Mouse (Mus musculus) CH12.LX (cell line): ENCODE data around the gene Loxl3. TPM values are rescaled to one million over a fixed set of nuclear protein-coding genes. Genes with fewer than 3 reads are reported as not detected.

Experiments used
- DNase-seq: peaks from one replicate; pipeline ENCODE4 v3.0.0-alpha.2; 2013; ENCODE audit errors: extremely low read depth
- H3K27ac ChIP-seq: 2 replicates; pipeline ENCODE4 v1.5.1; 2012; ENCODE audit warnings: low read depth, mild to moderate bottlenecking, control low read depth, moderate library complexity; ENCODE audit not compliant: insufficient read depth
- H3K27me3 ChIP-seq: replicated peaks from 2 replicates; pipeline ENCODE3; 2012; ENCODE audit warnings: inconsistent platforms
- H3K36me3 ChIP-seq, 2 experiments: replicated peaks in 1 of 2; 2 replicates each; pipeline versions ENCODE3 to v1.6.1; 2012; ENCODE audit warnings: inconsistent platforms in 1 of 2, low read length in 1 of 2, mild to moderate bottlenecking in 1 of 2, mixed read lengths in 1 of 2, moderate library complexity in 1 of 2; ENCODE audit not compliant: control insufficient read depth in 1 of 2, insufficient read depth in 1 of 2
- H3K4me1 ChIP-seq, 2 experiments: 2 replicates each; pipeline ENCODE4 v1.6.1; 2012; ENCODE audit warnings: inconsistent platforms in 1 of 2, moderate library complexity in 1 of 2; ENCODE audit not compliant: insufficient read depth in 2 of 2, control insufficient read depth in 1 of 2
- H3K4me2 ChIP-seq: 2 replicates; pipeline ENCODE4 v1.6.1; 2012; ENCODE audit warnings: low read depth, mild to moderate bottlenecking, control low read depth; ENCODE audit not compliant: poor library complexity, insufficient read depth, severe bottlenecking
- H3K4me3 ChIP-seq, 3 experiments: fragments of 150-350 bp in 1 of 3; sonication (generic) in 1 of 3; replicated peaks in 1 of 3; 2 replicates each; pipeline versions ENCODE3 to v1.5.1; 2011 to 2012; ENCODE audit warnings: low read depth in 2 of 3, low read length in 2 of 3, mild to moderate bottlenecking in 2 of 3, moderate library complexity in 2 of 3, control low read depth in 1 of 3, improper control_type of control experiment in 1 of 3, inconsistent platforms in 1 of 3, mixed read lengths in 1 of 3; ENCODE audit not compliant: poor library complexity in 1 of 3
- H3K79me2 ChIP-seq: replicated peaks from 2 replicates; pipeline ENCODE4 v1.6.1; 2012; ENCODE audit warnings: mild to moderate bottlenecking, moderate library complexity; ENCODE audit not compliant: control insufficient read depth, poor library complexity, insufficient read depth, severe bottlenecking; ENCODE audit errors: extremely low read depth
- H3K9ac ChIP-seq: 2 replicates; pipeline ENCODE4 v1.6.1; 2012; ENCODE audit warnings: low read depth, mild to moderate bottlenecking, control low read depth, moderate library complexity; ENCODE audit not compliant: insufficient read depth
- H3K9me3 ChIP-seq: replicated peaks from 2 replicates; pipeline ENCODE3; 2012; ENCODE audit warnings: low read length, inconsistent platforms, mixed read lengths
- CHD2 ChIP-seq: IDR thresholded peaks from 2 replicates; pipeline ENCODE4 v1.6.1; 2011; ENCODE audit warnings: low read length, improper control_type of control experiment
- E2F4 ChIP-seq: IDR thresholded peaks from 2 replicates; pipeline ENCODE4 v1.6.1; 2011; ENCODE audit warnings: low read depth, low read length, improper control_type of control experiment; ENCODE audit not compliant: insufficient replicate concordance
- ETS1 ChIP-seq: conservative IDR thresholded peaks from 2 replicates; pipeline ENCODE4 v1.6.1; 2012; ENCODE audit warnings: low read depth, mild to moderate bottlenecking, inconsistent platforms, low read length, improper control_type of control experiment, moderate library complexity
- HCFC1 ChIP-seq: IDR thresholded peaks from 2 replicates; pipeline ENCODE4 v1.6.1; 2012; ENCODE audit warnings: low read depth, mild to moderate bottlenecking, inconsistent platforms, low read length, improper control_type of control experiment
- JUN ChIP-seq: IDR thresholded peaks from 2 replicates; pipeline ENCODE4 v1.6.1; 2011; ENCODE audit warnings: low read depth, mild to moderate bottlenecking, low read length, improper control_type of control experiment, moderate library complexity; ENCODE audit not compliant: insufficient read depth
- MAX ChIP-seq: IDR thresholded peaks from 2 replicates; pipeline ENCODE4 v1.6.1; 2011; ENCODE audit warnings: low read length, improper control_type of control experiment
- MYC ChIP-seq: IDR thresholded peaks from 2 replicates; pipeline ENCODE4 v1.6.1; 2011; ENCODE audit warnings: low read depth, mild to moderate bottlenecking, improper control_type of control experiment, low read length
- PAX5 ChIP-seq: IDR thresholded peaks from 2 replicates; pipeline ENCODE4 v1.6.1; 2012; ENCODE audit warnings: low read length, inconsistent platforms, mixed read lengths
- POLR2A ChIP-seq: IDR thresholded peaks from 2 replicates; pipeline ENCODE4 v1.6.1; 2011; ENCODE audit warnings: low read depth, mild to moderate bottlenecking, improper control_type of control experiment, low read length
- POLR2AphosphoS2 ChIP-seq: IDR thresholded peaks from 2 replicates; pipeline ENCODE4 v1.6.1; 2011; ENCODE audit warnings: low read depth, low read length, improper control_type of control experiment
- RAD21 ChIP-seq: IDR thresholded peaks from 2 replicates; pipeline ENCODE4 v1.6.1; 2011; ENCODE audit warnings: low read depth, mild to moderate bottlenecking, low read length, improper control_type of control experiment, moderate library complexity
- RCOR1 ChIP-seq: conservative IDR thresholded peaks from 2 replicates; pipeline ENCODE4 v1.6.1; 2012; ENCODE audit warnings: low read depth, mild to moderate bottlenecking, inconsistent platforms, low read length, improper control_type of control experiment
- SIN3A ChIP-seq: IDR thresholded peaks from 2 replicates; pipeline ENCODE4 v1.6.1; 2012; ENCODE audit warnings: low read length, improper control_type of control experiment, inconsistent platforms
- TBP ChIP-seq: conservative IDR thresholded peaks from 2 replicates; pipeline ENCODE4 v1.6.1; 2011; ENCODE audit warnings: low read depth, low read length, improper control_type of control experiment
- TCF12 ChIP-seq: IDR thresholded peaks from 2 replicates; pipeline ENCODE4 v1.6.1; 2014; ENCODE audit warnings: low read depth, mild to moderate bottlenecking, inconsistent platforms, low read length, improper control_type of control experiment
- UBTF ChIP-seq: IDR thresholded peaks from 2 replicates; pipeline ENCODE4 v1.6.1; 2012; ENCODE audit warnings: low read depth, mild to moderate bottlenecking, inconsistent platforms, low read length, improper control_type of control experiment, moderate library complexity
- USF1 ChIP-seq: IDR thresholded peaks from 2 replicates; pipeline ENCODE4 v1.6.1; 2014; ENCODE audit warnings: low read depth, mild to moderate bottlenecking, inconsistent platforms, low read length, improper control_type of control experiment
- ZC3H11A ChIP-seq: IDR thresholded peaks from 2 replicates; pipeline ENCODE4 v1.6.1; 2012; ENCODE audit warnings: low read depth, mild to moderate bottlenecking, inconsistent platforms, low read length, improper control_type of control experiment
- ZKSCAN1 ChIP-seq: IDR thresholded peaks from 2 replicates; pipeline ENCODE4 v1.6.1; 2012; ENCODE audit warnings: low read depth, inconsistent platforms, low read length, improper control_type of control experiment, borderline replicate concordance
- ZMIZ1 ChIP-seq: IDR thresholded peaks from 2 replicates; pipeline ENCODE4 v1.6.1; 2012; ENCODE audit warnings: low read depth, mild to moderate bottlenecking, inconsistent platforms, low read length, improper control_type of control experiment
- ZNF384 ChIP-seq: IDR thresholded peaks from 2 replicates; pipeline ENCODE4 v1.6.1; 2012; ENCODE audit warnings: low read depth, low read length, improper control_type of control experiment, inconsistent platforms
- dilution Hi-C: fragments of 300-500 bp; cut with MboI; formaldehyde crosslinking; loops from 2 replicates; pipeline ENCODE4 v1.14.3; 2020; ENCODE audit warnings: low sequenced_read_pairs; ENCODE audit not compliant: extremely low pct_unique_long_range_greater_than_20kb, extremely low pct_ligation_motif_present
- in situ Hi-C: fragments of 300-500 bp; cut with MboI; formaldehyde crosslinking; loops from 3 replicates; pipeline ENCODE4 v1.14.3; 2019; ENCODE audit warnings: low sequenced_read_pairs, low pct_ligation_motif_present, low pct_unique_long_range_greater_than_20kb, mixed read lengths
- polyA plus RNA-seq: library from polyadenylated mRNA; unstranded; fragments of >175 nt; gene quantifications from 2 replicates; pipeline ENCODE4 v1.2.1, GENCODE M21; 2012; ENCODE audit warnings: low read depth; ENCODE audit not compliant: insufficient read length
- total RNA-seq, 2 experiments: library from RNA; depleted of rRNA; stranded (reverse); fragments of 300-350 nt in 1 of 2; fragments of >200 nt in 1 of 2; gene quantifications; 2 replicates each; pipeline ENCODE4 v1.2.3; 2012 to 2014

The Loxl3 gene
- total and polyA plus RNA-seq, 3 experiments = 0.05 to 0.93 (median 0.74) TPM

GRCm38 (mm10) chr6:83070311-83071219 lies 36.6 kb downstream of the Loxl3 start:
- in situ Hi-C loops = no loop called here
- peaks cover 0 to 18% of the 10 kb centered on the region in 2 experiments for H3K36me3 ChIP-seq
- no peak overlapping the region for H3K4me2 ChIP-seq
- peaks cover 33% of the 10 kb centered on the region for H3K9me3 ChIP-seq
- H3K9ac ChIP-seq = no peak overlapping the region
- H3K4me3 ChIP-seq = no peak overlapping the region
- TF ChIP-seq RCOR1 = no peak
- TF ChIP-seq POLR2A = no peak
- no peak for TF ChIP-seq UBTF
- TF ChIP-seq MYC = no peak
- TF ChIP-seq HCFC1 = no peak
- no peak for TF ChIP-seq POLR2AphosphoS2
- no peak for TF ChIP-seq CHD2
- no peak for TF ChIP-seq PAX5
- TF ChIP-seq ETS1 = no peak
- no peak for TF ChIP-seq TCF12
- no peak for TF ChIP-seq ZMIZ1
- no peak for TF ChIP-seq ZKSCAN1
- H3K4me1 ChIP-seq = no peaks in the 10 kb centered on the region
- H3K27ac ChIP-seq = no peak overlapping the region
- H3K79me2 ChIP-seq = no peaks in the 10 kb centered on the region
- no peaks in the 10 kb centered on the region for H3K27me3 ChIP-seq
- no peak for DNase-seq
- dilution Hi-C loops = no loop called here

GRCm38 (mm10) chr6:83071220-83071619 lies 37.2 kb downstream of the Loxl3 start:
- Histone ChIP-seq H3K36me3 (peaks cover 0 to 15% of the 10 kb centered on the region in 2 experiments), H3K4me3 (no peak overlapping the region), H3K27ac (no peak overlapping the region), H3K4me1 (no peaks in the 10 kb centered on the region), H3K27me3 (no peaks in the 10 kb centered on the region), H3K79me2 (no peaks in the 10 kb centered on the region), H3K9ac (no peak overlapping the region)
- in situ Hi-C loops (no loop called here), dilution Hi-C loops (no loop called here)
- DNase-seq = no peak
- TF ChIP-seq RCOR1 (no peak), ZNF384 (no peak), USF1 (no peak), POLR2AphosphoS2 (no peak), E2F4 (no peak), JUN (no peak), ZC3H11A (no peak), SIN3A (no peak), HCFC1 (no peak), TBP (no peak), RAD21 (no peak), UBTF (no peak), MAX (no peak), POLR2A (no peak)
- TF ChIP-seq, all 38 proteins: peak for 0
- Histone ChIP-seq H3K4me2 (no peak overlapping the region), H3K9me3 (peaks cover 33% of the 10 kb centered on the region)
